ENCODE assay signal across 8 mouse cellular contexts in genomic region chr3:133090247-133091120, GRCm38 (mm10). TPM values are rescaled to one million over a fixed set of nuclear protein-coding genes. Genes with fewer than 3 reads are reported as not detected.
A peak's percentile ranks its signal among the peaks of the same experiment; 100 is the strongest.
DNase-seq lines count a peak whose midpoint lies in the region; ATAC-seq and TF ChIP-seq lines count a peak whose summit lies in the region.

No protein-coding gene starts in this region.

- no peaks in the 10 kb centered on the region for H3K9me3 ChIP-seq in neural tube, embryonic 11.5 days (ENCODE audit: control insufficient read depth, low read length)
- H3K9me3 ChIP-seq in embryonic facial prominence, embryonic 13.5 days, result no peaks in the 10 kb centered on the region
- H3K9me3 ChIP-seq in limb, embryonic 14.5 days (ENCODE audit: control insufficient read depth, low read length), result no peaks in the 10 kb centered on the region
- H3K9me3 ChIP-seq in stomach, embryonic 15.5 days, result no peaks in the 10 kb centered on the region

- no peaks in the 10 kb centered on the region for H3K27me3 ChIP-seq in neural tube, embryonic 11.5 days (ENCODE audit: control insufficient read depth, insufficient read depth, low read length)
- no peaks in the 10 kb centered on the region for H3K27me3 ChIP-seq in embryonic facial prominence, embryonic 13.5 days
- H3K27me3 ChIP-seq in limb, embryonic 14.5 days (ENCODE audit: control insufficient read depth, insufficient read depth, low read length), result no peaks in the 10 kb centered on the region
- no peaks in the 10 kb centered on the region for H3K27me3 ChIP-seq in stomach, embryonic 15.5 days (replicated peaks)

- H3K4me3 ChIP-seq in neural tube, embryonic 11.5 days (ENCODE audit: low read depth, low read length), result peak overlapping the region; percentile 72
- H3K4me3 ChIP-seq in embryonic facial prominence, embryonic 13.5 days, result peak overlapping the region; percentile 86
- H3K4me3 ChIP-seq in limb, embryonic 14.5 days (replicated peaks; ENCODE audit: low read length), result peak overlapping the region; percentile 91
- H3K4me3 ChIP-seq in stomach, embryonic 15.5 days (replicated peaks), result peak overlapping the region; percentile 90

- DNase-seq in neural tube, embryonic 11.5 days (ENCODE audit: low spot score), result no peak
- DNase-seq in neural tube, embryonic 10.5 days (ENCODE audit: extremely low spot score, low spot score), result no peak
- no peak for DNase-seq in limb, embryonic 14.5 days (ENCODE audit: low spot score)
- no peak for DNase-seq in urinary bladder, adult 2 months (ENCODE audit: low spot score)
- no peak for DNase-seq in kidney, postnatal 14 days
- no peak for DNase-seq in lung, postnatal 14 days

- H3K27ac ChIP-seq in neural tube, embryonic 11.5 days (ENCODE audit: low read depth, low read length), result no peak overlapping the region
- peak overlapping the region; percentile 99 for H3K27ac ChIP-seq in embryonic facial prominence, embryonic 13.5 days
- H3K27ac ChIP-seq in limb, embryonic 14.5 days (replicated peaks; ENCODE audit: low read depth, low read length), result peak overlapping the region; percentile 99
- H3K27ac ChIP-seq in stomach, embryonic 15.5 days, result peak overlapping the region; percentile 98

- 10% methylated on average over 11 of the region's 11 CpGs for WGBS in neural tube, embryonic 11.5 days
- WGBS in embryonic facial prominence, embryonic 13.5 days, result 4% methylated on average over 11 of the region's 11 CpGs
- 2% methylated on average over 11 of the region's 11 CpGs for WGBS in limb, embryonic 14.5 days
- WGBS in stomach, embryonic 15.5 days, result 4% methylated on average over 11 of the region's 11 CpGs

- no peak for TF ChIP-seq POLR2A in limb, embryonic 14.5 days (IDR thresholded peaks at IDR 0.05; ENCODE audit: borderline replicate concordance, extremely low read depth, insufficient read depth, insufficient read length)

- no peaks in the 10 kb centered on the region for H3K36me3 ChIP-seq in neural tube, embryonic 11.5 days (ENCODE audit: control insufficient read depth, insufficient read depth, low read length)
- H3K36me3 ChIP-seq in embryonic facial prominence, embryonic 13.5 days, result no peaks in the 10 kb centered on the region
- no peaks in the 10 kb centered on the region for H3K36me3 ChIP-seq in limb, embryonic 14.5 days (ENCODE audit: control insufficient read depth, insufficient read depth, low read length)
- no peaks in the 10 kb centered on the region for H3K36me3 ChIP-seq in stomach, embryonic 15.5 days

- peak overlapping the region; percentile 92 for H3K9ac ChIP-seq in neural tube, embryonic 11.5 days (ENCODE audit: low read length)
- peak overlapping the region; percentile 96 for H3K9ac ChIP-seq in embryonic facial prominence, embryonic 13.5 days
- H3K9ac ChIP-seq in limb, embryonic 14.5 days (ENCODE audit: low read depth, low read length, severe bottlenecking), result peak overlapping the region; percentile 98
- H3K9ac ChIP-seq in stomach, embryonic 15.5 days, result peak overlapping the region; percentile 92

- ATAC-seq in neural tube, embryonic 11.5 days (ENCODE audit: insufficient read depth, low FRiP score, low TSS enrichment), result no peak
- ATAC-seq in embryonic facial prominence, embryonic 13.5 days (ENCODE audit: insufficient number of reproducible peaks, insufficient read depth, low FRiP score, low TSS enrichment, low read depth), result no peak
- ATAC-seq in limb, embryonic 14.5 days (ENCODE audit: low FRiP score, low read depth), result no peak
- ATAC-seq in stomach, embryonic 15.5 days (ENCODE audit: insufficient read depth, low FRiP score, low read depth), result no peak

- peak overlapping the region; percentile 48 for H3K4me2 ChIP-seq in neural tube, embryonic 11.5 days (ENCODE audit: low read depth)
- peak overlapping the region; percentile 63 for H3K4me2 ChIP-seq in embryonic facial prominence, embryonic 13.5 days
- H3K4me2 ChIP-seq in limb, embryonic 14.5 days (replicated peaks; ENCODE audit: low read depth, low read length, severe bottlenecking), result peak overlapping the region; percentile 65
- peak overlapping the region; percentile 59 for H3K4me2 ChIP-seq in stomach, embryonic 15.5 days

- H3K4me1 ChIP-seq in neural tube, embryonic 11.5 days (ENCODE audit: control insufficient read depth, insufficient read depth, low read length), result peaks cover 7% of the 10 kb centered on the region; the same call in 1 of the 2 replicates
- peaks cover 13% of the 10 kb centered on the region for H3K4me1 ChIP-seq in embryonic facial prominence, embryonic 13.5 days
- peaks cover 6% of the 10 kb centered on the region; the same call in 1 of the 2 replicates for H3K4me1 ChIP-seq in limb, embryonic 14.5 days (ENCODE audit: control insufficient read depth, insufficient read depth, low read length)
- peaks cover 3% of the 10 kb centered on the region; the same call in 1 of the 2 replicates for H3K4me1 ChIP-seq in stomach, embryonic 15.5 days

RNA-seq across cellular contexts. Expression of gene Ints12, which starts 1.2 kb away (rescaled TPM):
- 23.8 and 24.1 TPM in 2 replicates for polyA plus RNA-seq in neural tube, embryonic 11.5 days (2014; fragmentation: Nextera tagmentation; extraction: Ambion mirVana)
- 21.0 and 22.0 TPM in 2 replicates for polyA plus RNA-seq in embryonic facial prominence, embryonic 13.5 days (2015; fragmentation: Nextera tagmentation; extraction: Ambion mirVana)
- polyA plus RNA-seq in limb, embryonic 14.5 days (2012; rRNA removed), result 14.3 and 15.2 TPM in 2 replicates
- 21.0 and 21.9 TPM in 2 replicates for polyA plus RNA-seq in limb, embryonic 14.5 days (2014; fragmentation: Nextera tagmentation; extraction: Ambion mirVana)
- 20.9 and 24.4 TPM in 2 replicates for polyA plus RNA-seq in stomach, embryonic 15.5 days (2015; fragmentation: Nextera tagmentation; extraction: Ambion mirVana)
- 10.8 and 11.1 TPM in 2 replicates for polyA plus RNA-seq in urinary bladder, adult 2 months (2012; rRNA removed)

RNA-seq across cellular contexts. Expression of gene Gstcd, which starts 1.3 kb away (rescaled TPM):
- polyA plus RNA-seq in neural tube, embryonic 11.5 days (2014; fragmentation: Nextera tagmentation; extraction: Ambion mirVana), result 9.7 and 11.0 TPM in 2 replicates
- polyA plus RNA-seq in embryonic facial prominence, embryonic 13.5 days (2015; fragmentation: Nextera tagmentation; extraction: Ambion mirVana), result 7.2 and 7.5 TPM in 2 replicates
- 14.4 and 15.1 TPM in 2 replicates for polyA plus RNA-seq in limb, embryonic 14.5 days (2012; rRNA removed)
- 8.0 and 8.2 TPM in 2 replicates for polyA plus RNA-seq in limb, embryonic 14.5 days (2014; fragmentation: Nextera tagmentation; extraction: Ambion mirVana)
- polyA plus RNA-seq in stomach, embryonic 15.5 days (2015; fragmentation: Nextera tagmentation; extraction: Ambion mirVana), result 6.6 and 6.9 TPM in 2 replicates
- polyA plus RNA-seq in urinary bladder, adult 2 months (2012; rRNA removed), result 5.0 and 5.7 TPM in 2 replicates
